Mouse (Mus musculus) lung, embryonic 16.5 days (tissue): ENCODE results near the gene Man2a1. TPM values are rescaled to one million over a fixed set of nuclear protein-coding genes. Genes with fewer than 3 reads are reported as not detected.

Experiments used
- ATAC-seq: fragments of 200-750 bp; cut with Nextera tagmentation; 2 replicates; pipeline ENCODE4 v1.8.0; 2017; ENCODE audit warnings: low read depth, mild to moderate bottlenecking, moderate library complexity
- H3K27ac ChIP-seq: fragments of 300-500 bp; sonication (generic); 2 replicates; pipeline ENCODE4 v1.5.1; 2014; ENCODE audit warnings: mild to moderate bottlenecking, control low read depth, low read length
- H3K27me3 ChIP-seq: fragments of 300-500 bp; sonication (generic); 2 replicates; pipeline ENCODE4 v1.6.1; 2014; ENCODE audit warnings: low read depth, low read length, mixed read lengths; ENCODE audit not compliant: control insufficient read depth, insufficient read depth
- H3K36me3 ChIP-seq: fragments of 300-500 bp; sonication (generic); 2 replicates; pipeline ENCODE4 v1.6.1; 2014; ENCODE audit warnings: low read length; ENCODE audit not compliant: control insufficient read depth, insufficient read depth
- H3K4me1 ChIP-seq: fragments of 300-500 bp; sonication (generic); replicated peaks from 2 replicates; pipeline ENCODE4 v1.6.1; 2014; ENCODE audit warnings: low read length, mixed read lengths; ENCODE audit not compliant: control insufficient read depth, insufficient read depth
- H3K4me2 ChIP-seq: fragments of 300-500 bp; sonication (generic); 2 replicates; pipeline ENCODE4 v1.6.1; 2014; ENCODE audit warnings: low read depth, low read length, control low read depth
- H3K4me3 ChIP-seq: fragments of 300-500 bp; sonication (generic); 2 replicates; pipeline ENCODE4 v1.5.1; 2014; ENCODE audit warnings: mild to moderate bottlenecking, low read length, control low read depth
- H3K9ac ChIP-seq: fragments of 300-500 bp; sonication (generic); 2 replicates; pipeline ENCODE4 v1.6.1; 2014; ENCODE audit warnings: low read length, control low read depth
- H3K9me3 ChIP-seq: fragments of 300-500 bp; sonication (generic); 2 replicates; pipeline ENCODE4 v1.6.1; 2016; ENCODE audit warnings: low read length; ENCODE audit not compliant: control insufficient read depth
- WGBS: fragments of 180-500 bp; shearing (Covaris S2); extraction: QIAGEN DNeasy Blood & Tissue Kit; methylation state at CpG from one replicate; pipeline ENCODE4 v1.1.7; 2014; 5-methylcytosine and 5-hydroxymethylcytosine counted together
- polyA plus RNA-seq: library from polyadenylated mRNA; unstranded; fragments of >200 nt; fragmentation: Nextera tagmentation; extraction: Ambion mirVana; gene quantifications from 2 replicates; pipeline ENCODE4 v1.2.1, GENCODE M21; 2015

The Man2a1 gene
- polyA plus RNA-seq, 1 experiment from 2014 or later: 8.8 TPM

DNA sequence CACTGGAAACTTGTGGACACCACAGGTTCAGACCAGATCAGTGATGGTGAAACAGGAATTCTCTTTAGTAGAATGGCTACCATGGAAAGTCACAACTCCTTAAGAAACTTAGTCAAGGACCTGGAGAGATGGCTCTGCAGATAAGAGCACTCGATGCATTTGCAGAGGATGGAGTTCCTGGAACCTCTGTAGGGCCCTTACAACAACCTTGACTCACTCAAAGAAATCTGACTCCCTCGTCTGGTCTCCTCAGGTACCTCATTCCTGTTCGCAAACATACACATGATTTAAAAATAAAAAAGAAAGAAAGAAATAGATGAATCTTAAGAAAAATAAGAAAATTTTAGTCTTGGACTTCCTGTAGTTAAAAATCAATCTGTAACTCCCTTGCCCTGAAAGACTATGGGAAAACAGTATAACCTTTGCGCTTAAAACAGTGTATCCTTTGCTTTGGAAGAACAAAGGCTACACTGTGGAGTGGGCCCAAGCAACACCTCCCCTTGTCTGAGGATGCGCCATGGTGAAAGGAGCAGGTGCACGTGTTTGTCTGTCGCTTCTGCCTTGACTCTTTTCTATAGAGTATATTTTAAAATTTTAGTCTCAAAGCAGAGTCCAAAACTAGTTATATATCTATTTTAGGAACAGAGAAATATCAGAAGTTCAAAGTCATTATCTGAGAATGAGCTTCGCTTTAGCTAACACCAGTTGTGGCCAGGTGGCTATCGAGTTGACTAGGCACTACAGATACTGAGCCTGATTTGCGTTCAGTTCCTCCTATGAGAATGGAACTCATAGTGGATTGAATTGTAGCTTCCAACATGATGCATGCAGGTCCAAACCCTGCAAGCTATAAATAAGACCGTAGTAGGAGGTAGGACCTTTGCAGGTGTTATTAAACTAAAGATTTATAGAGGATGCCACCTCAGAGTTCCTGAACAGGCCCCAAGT lies 163.9 kb downstream of the Man2a1 start:
- no peaks in the 10 kb centered on the region; the same call in 1 of the 2 replicates for H3K9me3 ChIP-seq
- ATAC-seq: no peak
- H3K4me1 ChIP-seq: no peaks in the 10 kb centered on the region
- H3K27ac ChIP-seq: no peak overlapping the region
- H3K27me3 ChIP-seq: no peaks in the 10 kb centered on the region
- WGBS: 83% methylated on average over 11 of the region's 11 CpGs
- H3K4me2 ChIP-seq: no peak overlapping the region
- H3K9ac ChIP-seq: no peak overlapping the region
- no peak overlapping the region for H3K4me3 ChIP-seq
- H3K36me3 ChIP-seq: no peaks in the 10 kb centered on the region

DNA sequence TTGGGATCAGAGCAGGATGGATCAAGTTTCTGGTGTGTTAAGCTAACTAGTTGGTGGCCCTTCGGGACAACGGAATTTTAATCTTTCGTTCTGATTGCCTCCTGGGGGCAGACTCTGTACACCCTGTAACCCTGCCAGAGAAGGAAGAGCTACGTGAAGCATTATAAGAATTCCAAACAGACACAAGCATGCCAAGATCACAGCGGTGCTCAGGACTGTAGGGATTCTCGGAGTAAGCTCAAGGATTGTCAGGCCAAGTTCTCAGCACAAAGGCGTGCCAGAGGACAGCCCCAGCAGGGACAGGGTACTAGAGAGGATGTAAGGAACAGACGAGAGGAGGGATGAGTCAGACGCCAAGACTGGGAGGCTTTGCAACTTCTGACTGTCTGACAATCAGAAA lies 164.8 kb downstream of the Man2a1 start:
- H3K4me2 ChIP-seq: no peak overlapping the region
- H3K4me1 ChIP-seq: no peaks in the 10 kb centered on the region
- no peaks in the 10 kb centered on the region for H3K27me3 ChIP-seq
- H3K27ac ChIP-seq: no peak overlapping the region
- ATAC-seq: no peak
- H3K9ac ChIP-seq: no peak overlapping the region
- WGBS: 40% methylated on average over 9 of the region's 9 CpGs
- H3K36me3 ChIP-seq: no peaks in the 10 kb centered on the region
- H3K9me3 ChIP-seq: no peaks in the 10 kb centered on the region; the same call in 1 of the 2 replicates
- H3K4me3 ChIP-seq: no peak overlapping the region

DNA sequence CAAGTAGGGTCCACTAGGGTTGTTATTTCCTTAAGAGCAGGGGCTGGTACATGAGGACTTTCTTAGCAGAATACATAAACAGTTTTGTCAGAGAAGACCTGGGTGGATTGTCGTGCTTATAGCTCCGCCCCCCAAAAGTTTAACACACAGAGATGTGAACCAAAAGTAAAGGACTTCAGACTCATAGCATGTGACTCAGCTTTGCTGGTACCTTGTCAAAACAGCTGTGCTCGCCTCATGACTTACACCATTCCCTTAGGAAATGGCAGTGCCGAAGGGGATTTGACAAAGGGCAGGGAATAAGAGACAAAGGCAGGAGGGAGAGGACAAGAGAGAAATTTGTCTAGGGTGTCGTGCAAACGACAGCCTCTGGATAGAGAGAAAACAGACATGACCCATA lies 166.0 kb downstream of the Man2a1 start:
- H3K27ac ChIP-seq: no peak overlapping the region
- no peak overlapping the region for H3K4me2 ChIP-seq
- no peak overlapping the region for H3K4me3 ChIP-seq
- no peak overlapping the region for H3K9ac ChIP-seq
- no peaks in the 10 kb centered on the region for H3K36me3 ChIP-seq
- H3K9me3 ChIP-seq: no peaks in the 10 kb centered on the region; the same call in 1 of the 2 replicates
- no peak for ATAC-seq
- no peaks in the 10 kb centered on the region for H3K4me1 ChIP-seq
- no peaks in the 10 kb centered on the region for H3K27me3 ChIP-seq
- WGBS: 70% methylated on average over 6 of the region's 6 CpGs

DNA sequence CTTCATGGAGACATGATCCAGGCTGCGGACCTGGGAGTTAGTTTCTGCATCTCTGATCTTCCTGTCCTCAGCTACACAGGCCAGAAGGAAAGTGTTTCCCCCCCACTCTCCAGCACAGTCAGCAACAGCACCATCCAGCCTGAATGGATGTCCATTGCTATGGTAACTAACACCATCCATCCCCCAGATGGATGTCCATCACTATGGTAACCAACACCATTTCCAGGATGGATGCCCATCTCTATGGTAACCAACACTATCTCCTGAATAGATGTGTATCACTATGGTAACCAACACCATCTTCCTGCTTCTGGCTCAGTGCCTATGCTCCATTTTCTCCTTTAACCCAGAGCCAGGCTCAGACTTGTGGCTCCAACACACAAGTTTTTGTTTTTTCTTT lies 169.7 kb downstream of the Man2a1 start:
- Histone ChIP-seq H3K4me1 (no peaks in the 10 kb centered on the region), H3K4me2 (no peak overlapping the region), H3K36me3 (no peaks in the 10 kb centered on the region), H3K4me3 (no peak overlapping the region), H3K9me3 (no peaks in the 10 kb centered on the region), H3K27ac (no peak overlapping the region), H3K9ac (no peak overlapping the region), H3K27me3 (no peaks in the 10 kb centered on the region)
- 86% methylated on average over 1 of the region's 1 CpGs for WGBS
- ATAC-seq: no peak

DNA sequence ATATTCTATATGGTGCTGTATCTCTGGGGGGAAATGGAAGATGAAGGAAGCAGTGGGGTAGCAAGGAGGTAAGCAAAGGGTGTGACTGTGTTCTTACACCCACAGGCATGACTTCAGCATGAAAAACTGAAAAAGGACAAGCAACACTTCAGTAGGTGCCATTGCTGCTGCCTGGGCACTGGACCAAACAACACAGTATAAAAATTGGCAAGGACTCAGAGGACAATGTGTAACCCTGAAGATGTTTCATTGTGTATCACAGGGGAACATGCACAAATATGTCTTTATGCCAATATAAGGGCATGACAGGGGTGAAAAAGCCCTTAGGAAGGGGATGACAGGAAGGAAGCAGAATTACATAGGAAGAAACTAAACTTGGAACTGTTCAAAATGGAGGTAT lies 172.1 kb downstream of the Man2a1 start:
- no peak overlapping the region for H3K27ac ChIP-seq
- H3K4me1 ChIP-seq: no peaks in the 10 kb centered on the region
- H3K4me3 ChIP-seq: no peak overlapping the region
- H3K9ac ChIP-seq: no peak overlapping the region
- no peak for ATAC-seq
- no peak overlapping the region for H3K4me2 ChIP-seq
- H3K9me3 ChIP-seq: no peaks in the 10 kb centered on the region
- no peaks in the 10 kb centered on the region for H3K36me3 ChIP-seq
- no peaks in the 10 kb centered on the region for H3K27me3 ChIP-seq

DNA sequence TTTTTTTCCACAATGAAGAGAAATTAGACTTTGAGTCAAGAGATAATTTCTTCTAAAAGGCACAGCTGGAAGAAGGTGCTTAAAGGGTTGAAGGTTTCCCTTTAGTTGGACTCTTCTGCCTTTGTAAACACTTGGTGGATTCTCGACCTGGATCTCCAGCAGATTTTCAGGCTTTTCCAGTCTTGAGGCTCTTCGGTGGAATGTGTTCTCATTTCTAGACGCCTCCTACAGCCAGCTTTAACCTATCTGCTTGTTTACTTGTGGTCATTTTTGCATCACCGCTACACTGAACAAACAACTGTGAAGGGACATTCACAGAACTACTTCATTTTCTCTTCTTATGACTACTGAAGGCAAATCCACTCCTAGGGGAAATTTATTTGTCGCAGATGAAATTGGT lies 173.7 kb downstream of the Man2a1 start:
- no peak overlapping the region for H3K4me3 ChIP-seq
- H3K9ac ChIP-seq: no peak overlapping the region
- H3K4me1 ChIP-seq: no peaks in the 10 kb centered on the region
- no peaks in the 10 kb centered on the region for H3K27me3 ChIP-seq
- WGBS: 56% methylated on average over 5 of the region's 5 CpGs
- H3K9me3 ChIP-seq: no peaks in the 10 kb centered on the region
- H3K36me3 ChIP-seq: no peaks in the 10 kb centered on the region
- ATAC-seq: no peak
- no peak overlapping the region for H3K27ac ChIP-seq
- no peak overlapping the region for H3K4me2 ChIP-seq

DNA sequence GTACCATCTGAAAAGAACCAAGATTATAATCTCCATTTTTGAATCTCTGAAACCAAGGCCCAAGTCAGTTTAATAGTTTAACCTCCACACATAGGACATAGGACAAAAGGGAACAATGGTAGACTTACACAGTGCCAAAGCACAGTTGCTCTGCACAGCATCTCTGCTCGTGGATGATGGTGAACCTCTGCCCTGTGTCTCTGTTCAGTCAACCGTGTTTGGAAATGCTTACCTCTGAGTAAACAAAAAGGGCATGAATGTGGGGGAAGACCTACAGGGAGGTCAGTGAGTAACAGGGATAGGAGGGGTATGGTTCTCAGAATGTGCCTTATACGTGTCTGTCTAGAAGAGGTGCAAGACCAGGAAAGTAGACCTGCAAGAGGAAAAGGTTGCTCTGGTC lies 177.8 kb downstream of the Man2a1 start:
- WGBS: 46% methylated on average over 3 of the region's 3 CpGs
- no peak overlapping the region for H3K9ac ChIP-seq

DNA sequence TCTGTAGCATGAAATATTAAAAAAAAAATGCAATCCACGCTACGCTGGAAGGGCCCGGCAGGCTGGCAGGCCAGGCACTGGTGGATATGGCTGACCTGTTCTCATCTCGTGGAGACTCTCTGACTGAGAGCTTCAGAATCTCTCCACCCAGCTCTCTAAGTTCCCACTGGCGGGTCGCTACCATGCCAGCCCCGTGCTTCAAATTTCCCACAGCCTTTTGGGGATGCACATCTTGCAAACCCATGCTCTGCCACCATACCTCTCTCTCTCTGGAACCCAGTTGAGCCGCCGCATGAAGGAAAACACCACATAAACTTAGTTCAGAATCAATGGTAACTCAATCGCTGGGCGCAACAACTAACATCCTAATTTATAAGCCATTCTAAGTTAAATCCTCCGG lies 178.2 kb downstream of the Man2a1 start:
- Histone ChIP-seq H3K27me3 (no peaks in the 10 kb centered on the region), H3K9me3 (no peaks in the 10 kb centered on the region), H3K9ac (no peak overlapping the region), H3K36me3 (no peaks in the 10 kb centered on the region), H3K4me3 (no peak overlapping the region), H3K4me2 (no peak overlapping the region), H3K4me1 (no peaks in the 10 kb centered on the region), H3K27ac (no peak overlapping the region)
- ATAC-seq: no peak
- WGBS: 93% methylated on average over 12 of the region's 12 CpGs

More for the DNA sequence above, 177.8 kb downstream of the Man2a1 start:
- Histone ChIP-seq H3K4me1 (no peaks in the 10 kb centered on the region), H3K36me3 (no peaks in the 10 kb centered on the region), H3K9me3 (no peaks in the 10 kb centered on the region), H3K27ac (no peak overlapping the region), H3K4me3 (no peak overlapping the region), H3K27me3 (no peaks in the 10 kb centered on the region), H3K4me2 (no peak overlapping the region)
- ATAC-seq: no peak

DNA sequence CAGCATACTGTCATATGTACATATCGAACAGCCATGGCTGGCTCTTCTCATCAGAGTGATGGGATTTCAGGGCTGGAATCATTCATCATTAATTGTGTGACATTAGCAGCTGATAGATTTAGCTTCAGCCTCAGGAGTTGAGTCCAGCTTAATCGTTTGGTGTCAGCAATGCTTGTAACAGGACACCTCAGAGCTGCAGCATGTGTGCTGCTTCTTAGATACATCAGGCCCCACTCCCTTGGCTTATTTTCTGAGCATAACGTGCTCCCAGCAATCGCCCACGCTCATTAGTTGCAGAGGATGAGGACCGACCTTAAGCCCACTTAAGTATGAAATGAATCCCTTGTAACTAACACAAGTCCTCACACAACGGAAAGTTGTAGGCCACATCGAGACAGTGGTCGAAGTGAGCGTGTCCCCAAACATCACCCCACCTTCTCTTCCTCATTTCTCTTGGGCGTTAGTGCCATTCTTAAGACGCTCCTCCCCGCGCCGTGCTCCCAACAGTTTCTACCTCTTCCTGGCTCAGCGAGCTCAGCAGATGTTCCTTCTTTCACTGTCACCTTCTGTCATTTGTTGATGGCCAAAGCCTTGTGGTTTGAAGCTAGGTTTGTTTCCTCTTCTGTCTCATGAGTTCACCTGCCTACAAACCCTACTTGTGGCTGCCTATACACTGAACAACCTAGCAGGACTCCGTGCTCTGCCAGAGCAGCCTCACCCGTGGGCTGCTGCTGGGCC lies 180.4 kb downstream of the Man2a1 start:
- Histone ChIP-seq H3K36me3 (no peaks in the 10 kb centered on the region), H3K4me1 (no peaks in the 10 kb centered on the region), H3K4me2 (no peak overlapping the region), H3K4me3 (no peak overlapping the region), H3K9me3 (no peaks in the 10 kb centered on the region), H3K27me3 (no peaks in the 10 kb centered on the region), H3K27ac (no peak overlapping the region), H3K9ac (no peak overlapping the region)
- ATAC-seq: no peak
- 72% methylated on average over 18 of the region's 18 CpGs for WGBS
